Mouse (Mus musculus) urinary bladder, postnatal 4 days (tissue): ENCODE data around the gene Cdc25a.
A peak's percentile ranks its signal among the peaks of the same experiment; 100 is the strongest.

Experiments
- DNase-seq, 2 experiments: peaks; one replicate each; pipeline ENCODE4 v3.0.0; 2021 to 2022; ENCODE audit warnings: low spot score in 2 of 2

The Cdc25a gene

DNA sequence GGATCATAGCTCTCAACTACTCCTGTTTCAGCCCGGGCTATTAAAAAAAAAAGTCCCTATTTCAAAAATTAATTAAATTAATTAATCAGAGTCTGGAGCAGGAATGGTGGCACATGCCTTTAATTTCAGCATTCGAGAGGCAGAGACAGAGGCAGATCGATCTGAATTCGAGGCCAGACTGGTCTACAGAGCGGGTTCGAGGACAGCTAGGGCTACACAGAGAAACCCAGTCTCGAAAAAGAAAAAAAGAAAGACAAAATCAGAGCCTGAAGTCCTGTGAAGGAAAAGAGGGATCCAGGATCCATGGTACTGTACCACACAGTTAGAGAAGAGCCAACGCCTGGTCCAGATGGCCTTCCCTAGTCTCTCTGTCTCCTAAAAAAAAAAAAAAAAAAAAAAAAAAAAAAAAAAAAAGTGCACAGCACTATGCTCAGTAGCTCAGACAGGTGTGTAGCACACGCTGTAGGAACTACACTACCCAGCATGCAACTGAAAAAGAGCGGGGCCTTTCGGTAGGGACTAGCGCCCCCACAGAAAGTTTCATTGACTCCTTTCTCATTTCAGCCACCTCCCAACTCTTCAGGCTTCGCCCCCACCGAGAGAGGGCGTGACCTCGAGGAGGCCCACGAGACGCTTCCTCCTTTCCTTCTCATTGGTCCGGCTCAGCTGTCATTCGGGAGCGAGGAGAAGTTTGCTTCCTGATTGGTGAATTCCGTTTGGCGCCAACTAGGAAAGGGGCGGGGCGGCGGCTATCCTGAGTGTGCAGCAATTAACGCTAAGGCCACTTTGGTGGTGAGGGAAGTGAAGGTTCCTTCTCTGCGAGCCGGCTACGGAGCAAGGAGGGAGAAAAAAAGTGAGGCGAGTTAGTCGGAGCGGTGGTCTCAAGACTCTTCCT is at the start of gene Cdc25a:
Gene Cdc25a (plus strand): TSS at position 783 of the 895 bp plus-strand sequence.
- DNase-seq: peak; percentile 97

DNA sequence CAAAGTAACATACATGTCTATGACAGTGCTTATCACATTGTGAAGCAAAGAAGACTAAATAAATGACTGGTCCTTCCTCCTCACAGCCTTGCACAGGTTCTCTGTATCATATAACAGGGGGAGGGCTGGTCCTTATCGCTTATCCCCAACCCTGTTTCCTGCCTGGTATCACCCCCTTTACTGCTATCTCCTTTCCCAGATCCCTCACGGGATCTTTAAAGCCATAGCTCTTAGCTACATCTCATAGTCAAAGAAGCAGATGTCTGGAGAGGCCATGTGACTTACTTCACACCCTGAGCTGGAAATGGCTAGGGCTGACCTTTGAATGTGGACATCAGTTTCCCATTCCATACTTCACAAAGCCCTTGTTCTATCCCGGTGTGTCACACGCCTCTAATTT is 49.6 kb upstream of the Cdc25a start:
- DNase-seq: no peak

DNA sequence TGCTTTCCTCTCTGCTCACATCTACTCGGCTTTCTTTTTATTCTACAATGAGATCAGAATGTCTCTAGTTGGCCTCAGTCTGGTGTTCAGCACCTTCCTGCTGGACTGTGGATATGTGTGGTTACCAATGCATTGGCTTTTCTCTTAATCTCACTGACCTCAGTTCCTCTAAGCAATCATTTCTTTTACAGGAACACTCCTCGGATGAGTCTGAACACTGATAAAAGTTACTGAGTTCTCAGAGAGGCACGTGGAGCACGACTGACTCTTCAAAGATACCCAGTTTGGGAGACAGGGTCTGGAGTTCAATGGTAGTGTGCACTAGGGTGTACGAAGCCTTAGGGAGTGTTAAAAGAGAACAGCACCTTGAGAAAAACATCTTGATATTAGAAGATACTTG is 49.2 kb upstream of the Cdc25a start:
- no peak for DNase-seq

DNA sequence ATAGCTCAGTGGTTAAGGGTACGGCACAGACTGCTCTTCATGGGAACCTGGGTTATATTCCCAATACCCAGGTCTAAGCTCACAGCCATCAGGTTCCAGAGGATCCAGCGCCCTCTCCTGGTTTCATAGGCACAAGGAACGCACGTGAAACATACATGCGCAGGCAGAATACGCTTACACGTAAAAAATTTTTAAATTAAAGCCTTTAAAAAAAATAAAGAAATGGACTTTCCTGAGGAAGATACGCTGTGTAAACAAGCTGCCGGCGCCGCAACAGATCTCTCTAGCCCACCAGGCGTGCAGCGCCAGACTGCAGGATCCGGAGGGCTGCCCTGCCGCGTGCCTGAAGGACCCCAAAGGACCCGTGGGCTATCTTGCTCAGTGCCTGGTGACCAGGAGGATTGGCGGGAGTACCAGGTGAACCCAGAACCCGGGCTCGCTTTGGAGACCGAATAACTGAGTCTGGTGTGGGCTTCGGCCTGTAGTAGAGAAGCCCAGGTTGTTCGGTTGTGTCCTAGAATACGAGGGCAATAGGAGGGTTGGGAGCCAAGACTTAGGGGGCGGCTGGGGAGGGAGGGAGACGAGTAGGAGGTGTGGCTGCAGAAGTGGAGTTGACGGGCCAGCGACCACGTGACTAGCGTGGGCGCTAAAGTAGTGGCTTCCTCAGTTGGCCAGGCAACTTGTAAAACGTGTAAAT is 42.8 kb upstream of the Cdc25a start, which contains the start of gene Nme6:
Gene Nme6 (plus strand): TSS at position 359 of the 697 bp plus-strand sequence.
- DNase-seq: peak; percentile 76 to 82

DNA sequence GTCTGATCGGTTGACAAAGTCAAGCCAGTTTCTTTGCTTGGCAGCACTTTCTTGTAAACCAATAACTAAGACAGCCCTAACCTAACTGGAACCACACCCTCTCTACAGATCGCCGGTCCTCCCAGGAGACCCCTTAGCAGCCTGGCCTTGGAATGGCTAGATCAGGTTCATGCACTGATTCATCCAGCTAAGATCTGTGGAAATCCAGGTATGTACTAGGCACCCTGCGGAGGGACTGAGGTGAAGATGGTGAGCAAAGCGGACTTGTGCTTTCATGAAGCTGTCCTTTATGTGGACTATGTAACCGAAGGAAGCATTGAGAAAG is 42.3 kb upstream of the Cdc25a start:
- DNase-seq: peak in 1 of 2 experiments; percentile 23

DNA sequence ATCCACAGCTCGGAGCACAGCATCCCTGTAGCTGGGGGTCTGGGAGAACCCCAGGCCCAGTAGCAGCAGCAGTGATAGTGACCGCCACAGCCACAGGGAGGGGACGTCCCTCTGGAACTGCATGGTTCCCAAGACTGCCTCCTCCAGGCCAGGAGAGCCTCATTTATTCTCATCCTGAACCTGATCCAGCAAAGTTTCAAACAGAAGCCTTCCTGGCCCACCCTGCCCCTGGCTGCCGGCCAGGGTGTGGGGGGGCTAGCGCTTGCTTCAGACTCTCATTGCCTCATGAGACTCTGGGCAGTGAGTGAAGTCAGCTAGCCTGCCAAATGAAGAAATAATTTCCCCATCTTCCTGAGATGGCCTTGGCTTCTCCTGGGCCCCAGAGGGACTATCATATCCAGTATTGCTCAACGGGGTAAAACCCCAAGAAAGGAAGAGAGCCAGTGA is 26.0 kb upstream of the Cdc25a start, which contains the start of gene Camp:
Gene Camp (minus strand): TSS at position 306 of the 447 bp plus-strand sequence.
- DNase-seq: peak; percentile 51 to 64

DNA sequence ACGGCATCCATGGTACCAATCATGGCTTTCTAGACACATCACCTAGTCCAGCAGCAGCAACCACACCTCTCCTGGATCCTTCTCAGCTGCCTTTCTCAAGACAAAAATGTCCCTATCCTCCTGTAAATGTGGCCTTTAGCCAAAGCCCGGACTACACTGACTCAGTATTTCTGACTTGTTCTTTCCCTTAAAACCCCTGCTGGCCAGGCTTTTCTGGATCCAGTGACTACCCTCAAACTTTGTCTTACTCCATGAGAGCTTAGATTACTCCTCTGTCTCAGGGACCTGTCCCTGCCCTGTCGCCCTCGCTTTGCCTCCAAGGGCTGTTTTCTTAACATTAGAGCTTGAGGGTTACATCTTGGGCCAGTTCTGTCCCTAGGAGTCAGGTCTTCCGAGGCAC is 25.3 kb upstream of the Cdc25a start:
- no peak for DNase-seq

DNA sequence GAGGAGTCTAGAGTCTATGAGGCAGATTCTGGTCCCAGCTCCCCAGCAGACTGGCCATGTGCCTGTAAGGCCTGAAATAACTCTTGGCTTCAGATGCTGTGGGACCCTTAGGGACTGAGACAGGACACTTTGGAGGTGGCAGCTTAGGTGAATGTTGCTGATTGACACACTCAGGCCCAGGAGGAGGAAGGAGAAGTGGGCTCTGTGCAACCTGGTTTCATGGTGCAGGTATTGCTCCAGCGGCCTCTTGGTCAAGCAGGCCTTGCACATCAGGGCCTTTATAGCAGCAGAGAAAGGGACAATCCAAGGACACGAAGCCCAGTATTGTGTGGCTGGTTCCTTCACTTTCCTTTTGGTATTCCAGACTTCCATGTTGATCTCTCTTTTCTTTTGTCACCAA is 21.0 kb upstream of the Cdc25a start:
- DNase-seq: no peak

DNA sequence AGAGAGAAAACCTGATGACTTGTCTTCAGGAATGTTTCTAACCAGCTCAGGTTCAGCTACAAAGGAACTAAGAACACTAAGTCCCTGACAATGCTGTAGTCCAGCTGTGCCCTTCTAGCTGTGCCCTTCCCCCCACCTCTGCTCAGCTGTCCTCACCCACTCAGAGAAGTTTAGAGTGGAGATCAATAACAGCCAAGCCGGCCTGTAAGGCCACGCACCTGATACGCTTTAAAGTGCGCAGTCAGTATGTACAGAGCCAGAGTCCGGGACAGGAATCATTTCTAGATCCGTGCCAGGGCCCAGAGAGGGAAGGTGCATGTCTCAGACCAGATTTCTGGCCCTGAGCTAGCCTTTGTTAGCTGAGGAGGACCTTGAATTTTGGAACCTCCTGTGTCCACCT is 19.4 kb upstream of the Cdc25a start:
- no peak for DNase-seq

DNA sequence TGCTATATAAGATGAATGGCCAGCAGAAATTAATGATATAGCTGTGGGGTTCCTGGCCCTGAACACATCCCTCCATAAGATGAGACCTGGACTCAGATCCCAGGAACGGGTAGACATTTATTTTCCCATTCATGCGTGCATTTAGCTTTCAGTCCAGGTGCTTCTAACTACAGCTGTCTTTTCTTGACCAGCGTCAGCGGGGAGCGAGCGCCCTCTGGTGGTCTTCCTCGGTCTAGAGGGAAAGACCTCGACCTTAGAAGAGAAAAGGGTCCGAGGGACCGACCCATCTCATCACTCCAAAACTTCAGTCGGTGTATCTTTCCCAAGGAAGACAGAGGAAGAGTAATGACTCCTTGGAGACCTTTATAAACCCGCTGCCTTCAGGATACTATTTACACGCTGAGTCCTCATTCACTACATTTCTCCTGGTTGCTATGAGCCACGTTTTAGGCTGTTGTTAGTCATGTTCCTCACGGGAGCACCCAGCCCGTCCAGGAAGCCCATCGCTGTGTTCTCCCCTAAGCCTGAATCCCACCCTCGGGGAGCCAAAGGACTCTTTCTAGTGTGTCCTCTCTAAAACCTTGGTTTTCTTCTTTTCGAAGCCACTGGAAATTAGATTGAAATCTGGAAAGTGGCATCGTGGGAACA is 12.9 kb upstream of the Cdc25a start:
- DNase-seq: peak; percentile 46 to 83

DNA sequence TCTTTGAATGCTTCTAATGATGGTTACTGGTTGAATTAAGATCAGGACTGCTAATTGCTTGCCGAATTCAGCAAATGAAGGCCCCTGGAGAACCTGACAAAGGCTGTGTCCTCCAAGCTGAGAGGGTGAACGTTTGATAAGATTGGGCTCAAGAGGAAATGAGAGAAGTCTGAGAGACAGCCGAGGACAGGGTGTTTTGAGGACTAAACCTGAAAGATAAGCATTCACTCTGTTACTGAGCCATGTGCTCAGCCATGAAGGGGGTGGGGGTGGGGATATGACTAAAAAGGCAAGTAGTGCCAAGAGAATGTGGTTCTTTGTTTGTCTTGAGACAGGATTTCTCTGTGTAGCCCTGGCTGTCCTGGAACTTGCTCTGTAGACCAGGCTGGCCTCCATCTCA is 12.3 kb upstream of the Cdc25a start:
- no peak for DNase-seq

DNA sequence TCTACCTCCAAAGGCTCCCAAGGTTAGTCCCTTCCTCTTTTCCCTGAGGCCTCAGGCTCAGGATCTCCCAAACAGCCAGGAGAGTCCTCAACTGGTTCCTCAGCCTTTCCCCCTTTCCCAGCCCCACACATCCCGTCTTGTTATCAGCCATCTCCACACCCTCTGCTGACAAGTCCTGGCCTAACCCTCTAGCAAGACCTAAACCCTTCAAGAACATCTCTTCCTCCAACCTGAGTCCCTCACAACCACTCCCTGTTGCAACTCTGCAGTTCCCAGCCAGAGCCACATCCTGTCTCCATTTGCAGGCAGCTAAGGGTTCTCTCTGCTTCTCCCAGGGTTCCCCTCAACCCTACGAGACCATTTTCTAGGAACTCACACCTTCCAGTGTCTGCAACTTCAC is 9.2 kb upstream of the Cdc25a start:
- DNase-seq: no peak

DNA sequence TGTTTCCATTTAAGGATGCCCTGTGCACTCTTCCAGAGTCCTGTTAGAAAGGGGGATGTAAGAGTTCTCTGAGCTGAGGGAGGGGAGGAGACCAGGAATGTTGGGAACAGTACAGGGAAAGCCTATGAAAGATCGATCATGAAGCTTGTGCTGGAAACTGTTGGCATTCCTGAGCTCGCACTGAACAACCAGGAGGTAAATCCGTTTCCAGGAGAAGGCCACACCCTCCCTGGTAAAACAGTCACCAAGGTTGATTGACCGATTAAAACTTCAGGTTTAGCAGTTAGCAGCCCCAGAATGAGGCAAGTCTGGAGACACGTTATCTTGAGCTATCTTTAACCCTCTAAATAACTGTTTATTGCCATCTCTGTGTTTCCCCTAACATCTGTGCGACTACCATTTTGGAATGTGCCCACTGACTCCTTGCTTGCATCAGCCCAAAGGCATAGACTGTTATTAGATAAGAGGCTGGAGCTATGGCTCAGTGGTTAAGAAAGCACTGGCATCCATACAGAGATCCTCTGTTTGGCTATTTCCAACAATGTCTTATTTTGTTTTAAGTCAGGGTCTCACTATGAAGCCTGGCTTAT is 4.3 kb upstream of the Cdc25a start:
- no peak for DNase-seq

DNA sequence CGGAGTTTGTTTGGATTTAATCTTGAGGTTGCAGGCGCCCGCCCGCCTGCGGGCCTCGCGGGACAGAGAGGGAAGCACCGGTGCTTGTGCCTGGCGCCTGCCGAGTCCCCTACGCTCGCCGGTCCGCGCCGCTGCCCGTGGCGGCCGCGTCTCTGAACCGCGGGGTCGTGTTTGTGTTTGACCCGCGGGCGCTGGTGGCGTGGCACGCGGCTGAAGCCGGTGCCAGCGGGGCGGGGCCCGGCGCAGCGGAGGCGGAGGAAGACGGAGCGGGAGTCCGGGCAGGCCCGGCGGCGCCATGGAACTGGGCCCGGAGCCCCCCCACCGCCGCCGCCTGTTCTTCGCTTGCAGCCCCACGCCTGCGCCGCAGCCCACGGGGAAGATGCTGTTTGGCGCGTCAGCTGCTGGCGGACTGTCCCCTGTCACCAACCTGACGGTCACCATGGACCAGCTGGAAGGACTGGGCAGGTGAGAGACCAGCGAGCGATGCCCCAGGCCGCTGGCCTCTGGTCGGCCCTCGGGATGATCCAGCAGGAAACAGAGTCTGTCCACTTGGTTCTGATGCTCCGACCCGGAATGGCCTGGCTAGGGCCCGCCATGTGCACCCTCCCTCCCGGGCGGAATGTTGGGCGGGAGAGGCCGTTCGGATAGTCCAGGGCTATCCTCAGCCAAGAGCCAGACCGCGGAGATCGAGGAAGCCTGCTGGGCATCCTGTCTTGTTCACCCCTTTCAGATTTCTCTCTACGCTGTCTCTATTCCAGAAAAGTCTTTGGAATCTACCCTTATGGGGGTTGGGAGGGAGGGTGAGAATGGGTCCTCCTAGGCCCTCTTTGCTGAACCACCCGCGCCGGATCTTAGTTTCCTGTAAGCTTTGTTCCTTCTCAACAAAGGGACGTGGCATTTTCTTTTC is 569 bp downstream of the Cdc25a start:
- DNase-seq: peak; percentile 67 to 73

DNA sequence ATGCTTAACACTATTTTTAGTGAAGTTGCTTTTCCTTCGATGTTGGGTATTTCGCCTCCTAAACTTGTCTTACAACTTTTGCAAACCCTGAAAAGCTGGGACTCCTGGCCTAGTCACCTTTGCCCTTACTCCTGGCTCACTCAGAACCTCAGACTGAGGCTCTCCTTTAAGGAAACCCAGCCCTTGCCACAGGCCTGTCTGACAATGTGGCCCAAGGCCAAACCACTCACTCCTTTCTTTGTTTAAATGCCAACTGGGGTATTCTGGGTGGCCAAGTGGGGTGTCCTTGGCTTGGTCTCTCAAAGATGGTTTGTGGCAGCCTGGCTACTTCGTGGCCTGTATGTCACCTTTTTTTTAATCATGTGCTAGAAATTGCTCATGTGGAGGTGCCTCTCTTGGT is 1.4 kb downstream of the Cdc25a start:
- DNase-seq: no peak

DNA sequence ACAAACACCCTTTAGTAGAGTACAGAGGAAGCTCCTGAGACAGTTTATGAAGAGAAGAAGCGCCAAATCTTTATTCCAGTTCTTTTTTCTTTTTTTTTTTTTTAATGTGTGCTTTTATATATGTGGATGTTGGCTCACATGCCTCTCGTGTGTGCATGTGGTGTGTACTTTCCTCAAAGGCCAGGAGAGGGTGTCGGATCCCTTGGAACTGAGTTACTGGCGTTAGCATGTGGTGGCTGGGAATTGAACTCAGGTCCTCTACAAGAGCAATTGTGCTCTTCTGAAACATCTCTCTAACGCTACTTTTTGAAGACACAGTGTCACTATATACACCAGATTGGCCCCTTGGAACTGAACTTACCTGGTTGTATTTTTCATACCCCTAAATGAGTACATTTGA is 2.3 kb downstream of the Cdc25a start:
- no peak for DNase-seq

DNA sequence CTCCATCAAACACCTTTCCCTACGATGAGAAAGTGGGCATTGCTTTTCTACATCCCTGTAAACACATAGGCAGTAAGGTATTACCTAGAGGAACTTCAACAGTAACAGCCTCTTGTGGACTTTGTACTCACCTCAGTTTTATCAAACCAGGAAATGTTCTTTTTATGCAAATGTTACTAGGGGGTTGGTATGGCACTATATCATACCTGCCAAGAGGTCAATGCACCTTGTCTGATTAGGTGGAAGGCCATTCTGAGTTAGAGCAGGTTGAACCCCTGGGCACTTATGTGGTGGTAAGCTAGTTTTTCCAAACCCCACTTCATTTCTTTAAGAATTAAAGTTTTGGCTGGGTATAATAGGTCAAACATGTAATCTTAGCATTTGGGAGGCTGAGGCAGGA is 3.9 kb downstream of the Cdc25a start:
- no peak for DNase-seq

DNA sequence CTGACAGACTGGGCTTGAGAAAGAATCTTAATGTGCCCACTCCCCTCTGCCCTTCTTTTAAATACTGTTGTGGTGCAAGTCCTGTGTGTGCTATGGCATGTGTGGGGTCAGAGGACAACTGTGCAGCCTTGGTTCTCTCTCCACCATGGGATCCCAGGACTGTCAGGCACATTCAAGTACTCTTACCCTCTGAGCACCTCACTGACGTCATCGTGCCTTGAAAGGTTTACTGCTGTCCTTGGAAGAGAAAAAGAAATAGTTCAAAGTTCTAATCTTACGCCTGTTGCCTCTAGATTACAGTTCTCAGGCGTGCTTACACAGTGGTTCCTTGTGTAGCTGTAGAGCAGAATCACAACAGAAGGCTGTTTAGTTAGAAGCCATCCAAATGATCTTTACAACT is 10.9 kb downstream of the Cdc25a start:
- DNase-seq: no peak

DNA sequence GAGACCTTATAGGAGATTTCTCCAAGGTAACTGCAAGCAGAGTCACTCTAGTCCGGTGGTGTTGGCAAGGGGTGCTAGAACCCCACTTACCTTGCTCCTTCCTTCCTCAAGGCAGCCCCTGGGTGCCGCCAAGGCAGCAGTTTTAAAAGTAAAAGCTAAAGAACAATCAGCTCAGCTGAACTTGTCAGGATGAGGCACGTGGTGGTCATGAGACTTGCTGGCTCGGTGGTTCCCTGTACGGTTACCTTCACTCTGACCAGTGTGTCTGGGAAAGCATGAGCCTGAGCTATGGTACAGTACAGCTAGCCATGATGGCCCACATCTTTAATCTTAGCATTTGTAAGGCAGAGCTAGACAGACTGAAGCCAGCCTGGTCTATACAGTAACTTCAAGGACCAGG is 11.9 kb downstream of the Cdc25a start:
- no peak for DNase-seq

DNA sequence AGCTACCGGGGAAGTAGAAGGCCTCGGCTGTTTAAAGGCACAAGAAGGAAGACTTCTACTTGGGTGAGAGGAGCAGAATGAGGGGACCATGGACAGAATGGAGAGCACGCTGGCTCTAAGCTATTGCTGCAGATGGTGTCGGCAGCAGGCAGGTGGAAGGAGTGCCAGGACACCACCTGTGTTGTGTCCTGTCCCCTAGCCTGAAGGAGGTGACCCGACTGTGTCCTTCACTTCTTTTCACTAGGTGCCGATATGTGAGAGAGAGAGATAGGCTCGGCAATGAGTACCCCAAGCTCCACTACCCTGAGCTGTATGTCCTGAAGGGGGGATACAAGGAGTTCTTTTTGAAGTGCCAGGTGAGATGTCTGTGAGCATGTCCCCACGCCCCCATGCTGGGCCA is 16.1 kb downstream of the Cdc25a start:
- no peak for DNase-seq

DNA sequence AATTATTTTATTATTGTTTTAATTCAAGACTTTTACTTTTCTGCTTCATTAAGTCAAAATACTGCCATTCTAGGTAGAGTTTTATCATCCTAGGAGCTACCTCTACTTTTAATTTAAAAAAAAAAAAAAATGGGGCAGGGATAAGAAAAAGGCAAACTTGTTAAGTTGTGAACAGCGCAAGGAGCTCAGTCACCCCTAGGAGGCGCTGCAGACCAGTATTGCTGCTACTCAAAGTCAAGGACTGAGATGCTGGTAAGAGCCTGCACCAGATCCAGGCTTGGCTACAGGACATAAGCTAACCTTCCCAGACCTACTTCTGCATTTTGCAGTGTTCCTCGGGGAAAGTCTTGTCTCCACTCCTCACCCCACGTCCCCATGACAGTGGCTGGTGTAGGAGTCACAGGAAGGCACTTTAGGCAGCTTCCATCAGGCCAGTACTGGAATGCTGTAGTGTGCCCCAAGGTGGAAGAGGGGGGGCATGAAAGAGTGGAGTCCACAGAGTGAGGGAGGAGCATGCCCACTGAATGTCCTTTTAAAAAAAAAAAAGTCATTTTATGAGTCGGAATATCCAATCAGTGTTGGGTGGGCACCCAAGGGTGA is 17.4 kb downstream of the Cdc25a start:
- peak; percentile 61 to 83 for DNase-seq
